Mouse (Mus musculus): ENCODE results near the gene Rasa3. TPM values are rescaled to one million over a fixed set of nuclear protein-coding genes. Genes with fewer than 3 reads are reported as not detected.

Gene Rasa3
- polyA plus RNA-seq, 1 experiment from 2014 or later: 48.1 TPM

GRCm38 (mm10) chr8:13533123-13533522 lies 144.3 kb downstream of the Rasa3 start:
- H3K9ac ChIP-seq: no peak overlapping the region
- ATAC-seq (ENCODE audit: insufficient read depth) (no peak), DNase-seq (no peak)
- no peak overlapping the region for H3K4me3 ChIP-seq (ENCODE audit: low read depth, low read length)
- no peak overlapping the region for H3K4me2 ChIP-seq
- 73% methylated on average over 8 of the region's 8 CpGs for WGBS
- H3K36me3 ChIP-seq (ENCODE audit: insufficient read depth): no peaks in the 10 kb centered on the region
- H3K27me3 ChIP-seq (ENCODE audit: insufficient read depth, low read length): no peaks in the 10 kb centered on the region
- H3K4me1 ChIP-seq (ENCODE audit: insufficient read depth): peaks cover 39% of the 10 kb centered on the region
- H3K27ac ChIP-seq (ENCODE audit: low read depth): no peak overlapping the region
- TF ChIP-seq CTCF (IDR thresholded peaks at IDR 0.05; ENCODE audit: low read depth): no peak
- H3K9me3 ChIP-seq (ENCODE audit: low read depth, low read length): no peaks in the 10 kb centered on the region

GRCm38 (mm10) chr8:13531602-13532171 lies 145.7 kb downstream of the Rasa3 start:
- ATAC-seq (ENCODE audit: insufficient read depth): no peak
- H3K27ac ChIP-seq (ENCODE audit: low read depth): peak overlapping the region; percentile 91
- no peak for TF ChIP-seq CTCF (IDR thresholded peaks at IDR 0.05; ENCODE audit: low read depth)
- no peaks in the 10 kb centered on the region for H3K27me3 ChIP-seq (ENCODE audit: insufficient read depth, low read length)
- no peaks in the 10 kb centered on the region for H3K9me3 ChIP-seq (ENCODE audit: low read depth, low read length)
- DNase-seq: peak; percentile 77
- H3K4me3 ChIP-seq (ENCODE audit: low read depth, low read length): no peak overlapping the region
- H3K4me2 ChIP-seq: peak overlapping the region; percentile 4
- no peak overlapping the region for H3K9ac ChIP-seq
- H3K36me3 ChIP-seq (ENCODE audit: insufficient read depth): no peaks in the 10 kb centered on the region
- WGBS: 32% methylated on average over 9 of the region's 9 CpGs
- H3K4me1 ChIP-seq (ENCODE audit: insufficient read depth): peaks cover 39% of the 10 kb centered on the region

GRCm38 (mm10) chr8:13530941-13531340 lies 146.5 kb downstream of the Rasa3 start:
- 18% methylated on average over 5 of the region's 5 CpGs for WGBS
- no peak for TF ChIP-seq CTCF (IDR thresholded peaks at IDR 0.05; ENCODE audit: low read depth)

GRCm38 (mm10) chr8:13530401-13530800 lies 147.0 kb downstream of the Rasa3 start:
- no peaks in the 10 kb centered on the region for H3K36me3 ChIP-seq (ENCODE audit: insufficient read depth)
- peak overlapping the region; percentile 10; the same call in 1 of the 2 replicates for H3K4me2 ChIP-seq
- DNase-seq (peak; percentile 49), ATAC-seq (ENCODE audit: insufficient read depth) (peak; percentile 24)
- 67% methylated on average over 3 of the region's 3 CpGs for WGBS
- H3K9me3 ChIP-seq (ENCODE audit: low read depth, low read length): no peaks in the 10 kb centered on the region
- no peaks in the 10 kb centered on the region for H3K27me3 ChIP-seq (ENCODE audit: insufficient read depth, low read length)
- H3K27ac ChIP-seq (ENCODE audit: low read depth): peak overlapping the region; percentile 91
- H3K4me1 ChIP-seq (ENCODE audit: insufficient read depth): peaks cover 39% of the 10 kb centered on the region
- peak overlapping the region; percentile 6; the same call in 1 of the 2 replicates for H3K9ac ChIP-seq
- no peak overlapping the region for H3K4me3 ChIP-seq (ENCODE audit: low read depth, low read length)
- no peak for TF ChIP-seq CTCF (IDR thresholded peaks at IDR 0.05; ENCODE audit: low read depth)

More at GRCm38 (mm10) chr8:13530941-13531340, 146.5 kb downstream of the Rasa3 start:
- no peak overlapping the region for H3K4me3 ChIP-seq (ENCODE audit: low read depth, low read length)
- H3K9me3 ChIP-seq (ENCODE audit: low read depth, low read length): no peaks in the 10 kb centered on the region
- no peak overlapping the region for H3K9ac ChIP-seq
- peaks cover 39% of the 10 kb centered on the region for H3K4me1 ChIP-seq (ENCODE audit: insufficient read depth)
- peak; percentile 98 for DNase-seq
- no peaks in the 10 kb centered on the region for H3K36me3 ChIP-seq (ENCODE audit: insufficient read depth)
- peak overlapping the region; percentile 91 for H3K27ac ChIP-seq (ENCODE audit: low read depth)
- H3K27me3 ChIP-seq (ENCODE audit: insufficient read depth, low read length): no peaks in the 10 kb centered on the region
- ATAC-seq (ENCODE audit: insufficient read depth): peak; percentile 83
- peak overlapping the region; percentile 10; the same call in 1 of the 2 replicates for H3K4me2 ChIP-seq

GRCm38 (mm10) chr8:13529891-13530316 lies 147.5 kb downstream of the Rasa3 start:
- no peaks in the 10 kb centered on the region for H3K36me3 ChIP-seq (ENCODE audit: insufficient read depth)
- DNase-seq (peak; percentile 97), ATAC-seq (ENCODE audit: insufficient read depth) (peak; percentile 79)
- no peak overlapping the region for H3K4me3 ChIP-seq (ENCODE audit: low read depth, low read length)
- peaks cover 39% of the 10 kb centered on the region for H3K4me1 ChIP-seq (ENCODE audit: insufficient read depth)
- H3K27me3 ChIP-seq (ENCODE audit: insufficient read depth, low read length): no peaks in the 10 kb centered on the region
- TF ChIP-seq CTCF (IDR thresholded peaks at IDR 0.05; ENCODE audit: low read depth): no peak
- H3K9ac ChIP-seq: peak overlapping the region; percentile 6; the same call in 1 of the 2 replicates
- WGBS: 18% methylated on average over 7 of the region's 7 CpGs
- 0 out of 2 replicates have a peak overlapping the region, but pooled peaks have one; percentile 3 for H3K4me2 ChIP-seq
- H3K9me3 ChIP-seq (ENCODE audit: low read depth, low read length): no peaks in the 10 kb centered on the region
- peak overlapping the region; percentile 91 for H3K27ac ChIP-seq (ENCODE audit: low read depth)

GRCm38 (mm10) chr8:13529011-13529840 lies 148.2 kb downstream of the Rasa3 start:
- TF ChIP-seq CTCF (IDR thresholded peaks at IDR 0.05; ENCODE audit: low read depth): no peak
- peak overlapping the region; percentile 6; the same call in 1 of the 2 replicates for H3K9ac ChIP-seq
- peaks cover 39% of the 10 kb centered on the region for H3K4me1 ChIP-seq (ENCODE audit: insufficient read depth)
- H3K27ac ChIP-seq (ENCODE audit: low read depth): peak overlapping the region; percentile 91
- no peaks in the 10 kb centered on the region for H3K9me3 ChIP-seq (ENCODE audit: low read depth, low read length)
- ATAC-seq (ENCODE audit: insufficient read depth) (peak; percentile 26), DNase-seq (peak; percentile 25)
- H3K27me3 ChIP-seq (ENCODE audit: insufficient read depth, low read length): no peaks in the 10 kb centered on the region
- WGBS: 40% methylated on average over 15 of the region's 15 CpGs
- no peak overlapping the region for H3K4me3 ChIP-seq (ENCODE audit: low read depth, low read length)
- 0 out of 2 replicates have a peak overlapping the region, but pooled peaks have one; percentile 3 for H3K4me2 ChIP-seq
- H3K36me3 ChIP-seq (ENCODE audit: insufficient read depth): no peaks in the 10 kb centered on the region

- H3K4me3 ChIP-seq (ENCODE audit: low read depth, low read length): no peak overlapping the region
- no peak for TF ChIP-seq CTCF (IDR thresholded peaks at IDR 0.05; ENCODE audit: low read depth)
- ATAC-seq (ENCODE audit: insufficient read depth) (no peak), DNase-seq (no peak)
- H3K36me3 ChIP-seq (ENCODE audit: insufficient read depth): no peaks in the 10 kb centered on the region
- H3K4me1 ChIP-seq (ENCODE audit: insufficient read depth): peaks cover 10% of the 10 kb centered on the region; the same call in 1 of the 2 replicates
- 29% methylated on average over 7 of the region's 7 CpGs for WGBS
- H3K27ac ChIP-seq (ENCODE audit: low read depth): no peak overlapping the region
- no peak overlapping the region for H3K4me2 ChIP-seq
- H3K9ac ChIP-seq: no peak overlapping the region
- no peaks in the 10 kb centered on the region for H3K9me3 ChIP-seq (ENCODE audit: low read depth, low read length)
- H3K27me3 ChIP-seq (ENCODE audit: insufficient read depth, low read length): no peaks in the 10 kb centered on the region
Observed at GRCm38 (mm10) chr8:13521392-13521791, 156.0 kb downstream of the Rasa3 start.

Data from lung, embryonic 14.5 days (tissue).